Mouse (Mus musculus): ENCODE measurements around the gene Mta1. TPM values are rescaled to one million over a fixed set of nuclear protein-coding genes. Genes with fewer than 3 reads are reported as not detected.

The Mta1 gene
- polyA plus RNA-seq, 1 experiment = 145 TPM

DNA sequence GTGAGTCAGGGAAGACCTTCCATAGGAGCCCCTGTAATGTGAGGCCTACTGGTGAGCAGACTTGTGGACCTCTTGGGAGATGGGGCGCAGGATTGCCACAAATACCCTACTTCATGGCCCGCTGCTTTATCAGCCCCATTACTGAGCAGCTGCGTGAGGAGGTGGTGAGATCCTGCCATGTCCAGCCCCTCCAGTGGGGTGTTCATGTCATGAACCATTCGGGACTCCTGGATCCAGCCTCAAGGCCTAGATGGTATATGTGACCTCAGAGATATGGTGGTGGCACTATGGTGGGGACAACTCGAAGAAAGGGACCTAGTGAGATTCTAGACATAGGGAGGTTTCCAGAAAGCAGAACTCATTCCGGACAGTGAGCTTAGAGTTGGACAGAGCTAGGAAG, 9.0 kb upstream of the Mta1 start:
- H3K36me3 ChIP-seq (replicated peaks; ENCODE audit: low read length) = no peaks in the 10 kb centered on the region
- H3K9me3 ChIP-seq = no peaks in the 10 kb centered on the region
- no peak for TF ChIP-seq GATA1 (IDR thresholded peaks at IDR 0.05; ENCODE audit: borderline replicate concordance, low read length)
- TF ChIP-seq FLI1 (IDR thresholded peaks at IDR 0.05; ENCODE audit: low read length) = no peak
- peaks cover 63% of the 10 kb centered on the region for H3K27me3 ChIP-seq (replicated peaks)
- no peak overlapping the region for H3K4me3 ChIP-seq (replicated peaks)
- no peaks in the 10 kb centered on the region for H3K4me1 ChIP-seq

DNA sequence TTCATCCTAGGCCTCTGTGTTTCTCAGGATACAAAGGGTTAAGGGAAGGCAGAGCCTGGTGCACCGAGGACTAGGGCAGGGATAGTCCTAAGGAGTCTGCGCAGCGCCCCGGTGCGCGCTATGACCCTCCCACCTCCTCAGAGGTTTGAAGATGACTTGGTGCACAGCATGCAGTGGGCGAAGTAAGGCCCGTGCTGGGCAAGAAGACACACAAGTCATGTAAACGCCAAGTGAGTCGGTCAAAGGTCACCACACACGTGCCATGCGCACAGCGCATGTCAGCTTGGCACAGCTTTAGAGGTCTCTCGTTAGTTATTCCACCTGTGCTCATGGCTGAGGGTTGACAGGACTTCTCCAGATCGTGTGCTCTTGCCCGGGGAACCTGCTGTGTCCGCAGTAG, 8.0 kb upstream of the Mta1 start:
- TF ChIP-seq GATA1 (IDR thresholded peaks at IDR 0.05; ENCODE audit: borderline replicate concordance, low read length) (no peak), FLI1 (IDR thresholded peaks at IDR 0.05; ENCODE audit: low read length) (no peak)
- Histone ChIP-seq H3K4me1 (no peaks in the 10 kb centered on the region), H3K36me3 (replicated peaks; ENCODE audit: low read length) (no peaks in the 10 kb centered on the region), H3K9me3 (no peaks in the 10 kb centered on the region), H3K27me3 (replicated peaks) (peaks cover 57% of the 10 kb centered on the region), H3K4me3 (replicated peaks) (no peak overlapping the region)

DNA sequence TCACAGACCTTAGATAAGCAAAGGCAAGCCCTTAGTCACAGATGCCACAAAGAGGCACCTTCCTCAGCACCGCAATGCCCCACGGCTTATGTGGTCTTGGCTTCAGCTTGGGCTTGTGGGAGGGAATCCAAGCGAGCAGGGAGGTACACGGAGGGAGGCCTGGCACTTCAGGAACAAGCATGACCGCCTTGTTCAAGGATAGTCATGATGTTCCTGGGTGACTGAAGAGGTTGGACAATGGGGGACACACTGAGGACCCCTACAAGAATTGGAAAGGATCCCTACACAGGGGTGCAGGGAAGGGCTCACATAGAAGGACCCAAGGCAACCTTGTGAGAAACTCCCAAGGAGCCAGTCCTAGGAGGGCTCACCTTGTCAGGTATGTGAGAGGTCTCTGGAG, 1.0 kb upstream of the Mta1 start:
- H3K4me3 ChIP-seq (replicated peaks) = no peak overlapping the region
- H3K9me3 ChIP-seq = no peaks in the 10 kb centered on the region
- no peak for TF ChIP-seq GATA1 (IDR thresholded peaks at IDR 0.05; ENCODE audit: borderline replicate concordance, low read length)
- TF ChIP-seq FLI1 (IDR thresholded peaks at IDR 0.05; ENCODE audit: low read length) = no peak
- peaks cover 46% of the 10 kb centered on the region for H3K4me1 ChIP-seq
- H3K27me3 ChIP-seq (replicated peaks) = peaks cover 30% of the 10 kb centered on the region
- peaks cover 12% of the 10 kb centered on the region for H3K36me3 ChIP-seq (replicated peaks; ENCODE audit: low read length)

- no peaks in the 10 kb centered on the region for H3K9me3 ChIP-seq
- peaks cover 24% of the 10 kb centered on the region for H3K36me3 ChIP-seq (replicated peaks; ENCODE audit: low read length)
- peak overlapping the region; percentile 93 for H3K4me3 ChIP-seq (replicated peaks)
- peaks cover 30% of the 10 kb centered on the region for H3K27me3 ChIP-seq (replicated peaks)
- TF ChIP-seq FLI1 (IDR thresholded peaks at IDR 0.05; ENCODE audit: low read length) = no peak
- peaks cover 62% of the 10 kb centered on the region for H3K4me1 ChIP-seq
These were observed 563 bp downstream of the Mta1 start for GRCm38 (mm10) chr12:113098530-113099151.

DNA sequence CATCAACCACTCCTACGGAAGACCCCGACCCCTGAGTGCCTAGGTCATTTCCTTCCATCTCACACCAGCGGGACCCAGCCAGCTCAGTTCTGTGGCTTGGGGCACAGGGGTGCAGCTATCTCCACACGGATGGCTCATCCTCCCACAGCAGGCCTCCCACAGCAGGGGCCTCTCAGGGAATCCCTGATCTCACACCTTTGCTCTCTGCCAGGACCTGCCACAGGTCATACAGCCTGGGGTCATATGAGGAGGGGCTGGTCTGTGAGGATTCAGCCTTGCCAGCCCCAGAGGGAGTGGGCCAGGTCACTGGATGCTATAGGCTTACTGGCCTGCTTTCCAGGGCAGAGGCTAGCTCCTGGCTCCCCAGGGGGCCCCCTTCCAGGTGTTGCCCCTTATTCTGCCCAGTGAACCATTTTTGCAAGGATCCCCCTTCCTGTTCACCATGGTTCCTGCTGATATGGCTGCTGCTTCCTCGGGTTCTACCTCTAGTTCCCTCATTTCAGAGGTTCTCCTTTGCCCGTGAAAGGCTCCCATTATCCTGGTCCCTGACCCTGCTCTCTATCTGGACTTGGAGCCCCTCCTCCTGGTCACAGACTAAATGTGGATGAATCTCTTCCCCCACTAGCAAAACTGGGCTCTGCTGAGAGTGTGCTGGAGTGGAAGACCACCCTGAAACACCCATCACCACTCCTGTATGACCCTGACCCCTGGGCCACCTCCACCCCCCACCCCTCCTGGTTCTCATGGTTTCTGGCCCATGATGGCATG, 1.6 kb downstream of the Mta1 start:
- H3K4me1 ChIP-seq = peaks cover 72% of the 10 kb centered on the region
- no peak for TF ChIP-seq FLI1 (IDR thresholded peaks at IDR 0.05; ENCODE audit: low read length)
- TF ChIP-seq GATA1 (IDR thresholded peaks at IDR 0.05; ENCODE audit: borderline replicate concordance, low read length) = no peak
- H3K4me3 ChIP-seq (replicated peaks) = peak overlapping the region; percentile 93
- peaks cover 34% of the 10 kb centered on the region for H3K36me3 ChIP-seq (replicated peaks; ENCODE audit: low read length)
- H3K9me3 ChIP-seq = no peaks in the 10 kb centered on the region
- peaks cover 30% of the 10 kb centered on the region for H3K27me3 ChIP-seq (replicated peaks)

DNA sequence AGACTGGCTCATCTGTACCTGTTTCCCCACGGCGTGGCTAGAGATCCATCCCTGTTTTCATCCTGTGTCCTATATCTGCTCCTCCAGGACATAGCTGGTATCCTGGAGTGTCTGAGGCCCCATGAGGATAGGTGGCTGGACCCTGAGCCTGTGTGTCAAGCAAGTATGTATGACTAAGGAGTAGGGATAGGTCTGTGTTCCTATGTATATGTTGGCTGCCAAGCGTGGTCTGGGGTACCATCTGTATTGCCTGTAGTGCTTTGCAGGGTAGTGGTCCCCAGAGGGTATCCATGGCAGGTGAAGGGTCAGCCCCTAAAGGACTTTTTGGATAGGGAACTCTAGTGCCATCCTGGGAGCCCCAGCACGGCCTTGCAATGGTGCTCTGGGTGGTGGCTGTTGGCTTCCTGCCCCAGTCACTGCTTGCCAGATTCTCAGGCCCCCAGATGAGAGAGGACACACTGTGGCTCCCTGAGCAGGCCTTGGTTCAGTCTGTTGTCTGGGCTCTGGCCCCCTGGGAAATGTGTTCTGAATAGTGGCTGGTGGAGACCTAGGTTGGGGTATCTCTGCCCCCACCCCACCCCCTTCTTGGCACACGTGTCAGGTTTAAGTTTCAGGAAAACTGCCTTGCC, 2.5 kb downstream of the Mta1 start:
- Histone ChIP-seq H3K36me3 (replicated peaks; ENCODE audit: low read length) (peaks cover 42% of the 10 kb centered on the region), H3K9me3 (peaks cover under 1% of the 10 kb centered on the region), H3K27me3 (replicated peaks) (peaks cover 24% of the 10 kb centered on the region), H3K4me1 (peaks cover 79% of the 10 kb centered on the region), H3K4me3 (replicated peaks) (peak overlapping the region; percentile 35)
- TF ChIP-seq FLI1 (IDR thresholded peaks at IDR 0.05; ENCODE audit: low read length) = no peak
- TF ChIP-seq GATA1 (IDR thresholded peaks at IDR 0.05; ENCODE audit: borderline replicate concordance, low read length) = no peak

GRCm38 (mm10) chr12:113101251-113101960, 3.3 kb downstream of the Mta1 start:
- Histone ChIP-seq H3K4me1 (peaks cover 87% of the 10 kb centered on the region), H3K36me3 (replicated peaks; ENCODE audit: low read length) (peaks cover 51% of the 10 kb centered on the region), H3K4me3 (replicated peaks) (no peak overlapping the region), H3K9me3 (peaks cover 5% of the 10 kb centered on the region), H3K27me3 (replicated peaks) (peaks cover 15% of the 10 kb centered on the region)
- TF ChIP-seq GATA1 (IDR thresholded peaks at IDR 0.05; ENCODE audit: borderline replicate concordance, low read length) = no peak
- no peak for TF ChIP-seq FLI1 (IDR thresholded peaks at IDR 0.05; ENCODE audit: low read length)

DNA sequence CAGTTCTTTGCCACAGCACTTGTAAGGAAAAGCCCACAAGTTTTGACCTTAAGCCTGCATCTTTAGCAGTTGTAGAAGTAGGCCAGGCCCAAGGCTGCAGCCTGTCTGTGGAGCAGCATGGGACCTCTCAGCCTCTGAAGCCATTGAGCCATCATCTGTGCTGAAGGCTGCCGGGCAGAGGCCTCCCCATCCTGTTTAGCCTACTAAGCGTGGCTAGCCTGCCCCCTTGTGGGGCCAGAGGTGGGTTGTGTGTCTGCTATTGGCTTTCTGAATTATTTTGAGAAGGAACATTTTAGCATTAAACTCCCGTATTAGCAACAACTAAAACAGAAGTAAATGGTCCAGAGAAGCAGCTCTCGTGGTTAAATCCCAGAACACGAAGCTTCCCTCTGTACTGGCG, 4.4 kb downstream of the Mta1 start:
- peak overlapping the region; percentile 21 for H3K4me3 ChIP-seq (replicated peaks)
- peaks cover 57% of the 10 kb centered on the region for H3K36me3 ChIP-seq (replicated peaks; ENCODE audit: low read length)

DNA sequence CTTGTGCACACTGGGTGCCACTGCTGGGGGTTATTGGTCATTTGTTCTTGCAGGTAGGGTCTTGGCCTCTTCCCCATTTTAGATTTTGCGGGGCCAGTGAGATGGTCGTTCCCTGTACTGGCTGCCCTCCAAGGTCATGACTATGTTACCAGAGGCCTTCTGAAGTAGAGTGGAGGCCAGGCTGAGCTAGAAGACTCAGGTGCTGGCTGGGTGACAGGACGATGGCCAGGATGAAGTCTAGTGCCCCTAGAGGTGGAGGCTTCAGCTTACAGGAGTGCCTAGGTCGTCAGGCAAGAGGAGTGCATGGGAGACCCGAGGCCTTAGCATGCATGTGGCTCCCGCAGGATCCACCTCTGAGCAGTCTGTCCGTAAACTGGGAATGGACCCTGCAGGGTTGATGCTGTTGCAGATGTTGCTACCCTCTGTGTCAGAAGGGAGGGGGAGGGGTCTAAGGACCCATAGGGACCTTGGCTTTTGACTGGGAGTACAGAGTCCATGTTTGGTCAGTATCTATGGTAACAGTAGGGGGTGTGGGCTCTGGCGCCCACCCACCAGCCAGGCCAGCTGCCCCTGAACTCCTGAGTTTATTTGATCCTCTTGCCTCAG, 5.9 kb downstream of the Mta1 start:
- peaks cover 64% of the 10 kb centered on the region for H3K36me3 ChIP-seq (replicated peaks; ENCODE audit: low read length)
- no peak for TF ChIP-seq GATA1 (IDR thresholded peaks at IDR 0.05; ENCODE audit: borderline replicate concordance, low read length)
- TF ChIP-seq FLI1 (IDR thresholded peaks at IDR 0.05; ENCODE audit: low read length) = no peak

More for the DNA sequence above, 4.4 kb downstream of the Mta1 start:
- Histone ChIP-seq H3K4me1 (peaks cover 92% of the 10 kb centered on the region), H3K9me3 (peaks cover 11% of the 10 kb centered on the region), H3K27me3 (replicated peaks) (peaks cover 5% of the 10 kb centered on the region)
- TF ChIP-seq GATA1 (IDR thresholded peaks at IDR 0.05; ENCODE audit: borderline replicate concordance, low read length) = no peak

More for the DNA sequence above, 5.9 kb downstream of the Mta1 start:
- Histone ChIP-seq H3K4me3 (replicated peaks) (no peak overlapping the region), H3K27me3 (replicated peaks) (no peaks in the 10 kb centered on the region), H3K9me3 (peaks cover 11% of the 10 kb centered on the region), H3K4me1 (peaks cover 98% of the 10 kb centered on the region)

All from megakaryocyte, embryonic 14.5 days (primary cell).